Mouse (Mus musculus): ENCODE data around the gene Mrpl38.

- TF ChIP-seq POLR2A (IDR thresholded peaks at IDR 0.05; ENCODE audit: borderline replicate concordance, insufficient read depth, low read length) (no peak), CTCF (IDR thresholded peaks at IDR 0.05; ENCODE audit: borderline replicate concordance, insufficient read depth, low read depth, low read length) (no peak)
These were observed 4.8 kb upstream of the Mrpl38 start for GRCm38 (mm10) chr11:116143468-116143867.
